Mouse (Mus musculus) embryonic facial prominence, embryonic 12.5 days (tissue): ENCODE data around the gene Dmc1. TPM values are rescaled to one million over a fixed set of nuclear protein-coding genes. Genes with fewer than 3 reads are reported as not detected.

Experiments
- ATAC-seq: fragments of 200-750 bp; cut with Nextera tagmentation; 2 replicates; pipeline ENCODE4 v1.8.0; 2017; ENCODE audit not compliant: insufficient number of reproducible peaks, insufficient read depth, low FRiP score, low TSS enrichment
- H3K27ac ChIP-seq: fragments of 300-500 bp; sonication (generic); 2 replicates; pipeline ENCODE4 v1.5.1; 2016; ENCODE audit warnings: mild to moderate bottlenecking
- H3K27me3 ChIP-seq: fragments of 300-500 bp; sonication (generic); 2 replicates; pipeline ENCODE4 v1.6.1; 2016; ENCODE audit warnings: mild to moderate bottlenecking, moderate library complexity
- H3K36me3 ChIP-seq: fragments of 300-500 bp; sonication (generic); 2 replicates; pipeline ENCODE4 v1.6.1; 2016; ENCODE audit warnings: mild to moderate bottlenecking
- H3K4me1 ChIP-seq: fragments of 300-500 bp; sonication (generic); 2 replicates; pipeline ENCODE4 v1.6.1; 2016
- H3K4me2 ChIP-seq: fragments of 300-500 bp; sonication (generic); replicated peaks from 2 replicates; pipeline ENCODE4 v1.6.1; 2016; ENCODE audit warnings: mild to moderate bottlenecking, moderate library complexity
- H3K4me3 ChIP-seq: fragments of 300-500 bp; sonication (generic); 2 replicates; pipeline ENCODE4 v1.5.1; 2016; ENCODE audit warnings: mild to moderate bottlenecking
- H3K9ac ChIP-seq: fragments of 300-500 bp; sonication (generic); 2 replicates; pipeline ENCODE4 v1.6.1; 2016; ENCODE audit warnings: mild to moderate bottlenecking, moderate library complexity
- H3K9me3 ChIP-seq: fragments of 300-500 bp; sonication (generic); 2 replicates; pipeline ENCODE4 v1.6.1; 2016; ENCODE audit warnings: mild to moderate bottlenecking, moderate library complexity
- WGBS: fragments of 180-500 bp; shearing (Covaris S2); methylation state at CpG from one replicate; pipeline ENCODE4 v1.1.7; 2016; 5-methylcytosine and 5-hydroxymethylcytosine counted together
- polyA plus RNA-seq: library from polyadenylated mRNA; unstranded; fragments of >200 nt; fragmentation: Nextera tagmentation; extraction: Ambion mirVana; gene quantifications from 2 replicates; pipeline ENCODE4 v1.2.1, GENCODE M21; 2016

The Dmc1 gene
- polyA plus RNA-seq, 1 experiment from 2014 or later = 1.5 TPM

DNA sequence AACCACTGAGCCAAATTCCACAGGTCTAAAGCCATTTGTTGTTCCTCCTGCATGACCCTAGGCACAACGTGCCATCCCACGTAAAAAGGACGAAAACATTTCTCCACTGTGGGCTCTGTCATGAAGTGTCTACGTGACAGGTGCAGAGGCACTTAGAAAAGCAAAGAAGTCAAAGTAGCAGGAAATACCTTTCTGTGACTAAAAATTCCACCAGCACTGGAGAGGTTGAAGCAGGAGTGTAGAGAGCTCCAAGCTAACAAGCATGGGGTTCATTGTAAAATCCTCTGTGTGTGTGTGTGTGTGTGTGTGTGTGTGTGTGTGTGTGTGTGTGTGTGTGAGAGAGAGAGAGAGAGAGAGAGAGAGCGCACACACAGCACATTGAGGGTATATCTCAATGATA, 52.3 kb downstream of the Dmc1 start:
- 74% methylated on average over 5 of the region's 5 CpGs for WGBS
- Histone ChIP-seq H3K4me3 (no peak overlapping the region), H3K36me3 (no peaks in the 10 kb centered on the region), H3K27ac (no peak overlapping the region), H3K9me3 (no peaks in the 10 kb centered on the region), H3K4me2 (no peak overlapping the region), H3K9ac (no peak overlapping the region), H3K4me1 (no peaks in the 10 kb centered on the region), H3K27me3 (peaks cover 6% of the 10 kb centered on the region; the same call in 1 of the 2 replicates)
- ATAC-seq = no peak

DNA sequence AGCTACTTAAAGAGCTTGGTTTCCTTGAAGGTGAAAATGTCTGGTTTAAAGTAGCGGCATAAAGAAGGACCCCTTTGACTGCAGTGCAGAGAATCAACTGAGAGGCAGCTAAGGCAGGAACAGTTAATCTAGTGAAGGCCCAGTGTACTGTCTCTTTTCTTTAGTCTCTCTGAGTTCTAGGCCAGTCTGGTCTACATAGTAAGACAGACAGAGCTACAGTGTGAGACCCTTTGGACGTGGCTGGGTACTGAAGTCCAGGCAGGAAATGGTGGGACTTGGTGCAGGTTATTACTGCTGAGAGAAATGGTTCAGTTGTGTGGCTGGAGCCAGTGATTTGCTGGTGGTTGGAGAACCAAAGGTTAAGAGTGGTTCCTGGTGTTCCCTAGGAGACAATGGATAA, 56.7 kb downstream of the Dmc1 start:
- no peak overlapping the region for H3K9ac ChIP-seq
- no peak for ATAC-seq
- WGBS = 94% methylated on average over 2 of the region's 2 CpGs

GRCm38 (mm10) chr15:79547289-79547820, 57.6 kb downstream of the Dmc1 start:
- H3K9ac ChIP-seq = no peak overlapping the region
- peaks cover 17% of the 10 kb centered on the region for H3K4me1 ChIP-seq
- WGBS = 78% methylated on average over 17 of the region's 17 CpGs
- H3K9me3 ChIP-seq = no peaks in the 10 kb centered on the region
- no peak for ATAC-seq
- peaks cover 6% of the 10 kb centered on the region; the same call in 1 of the 2 replicates for H3K27me3 ChIP-seq
- peak overlapping the region; percentile 51 for H3K4me2 ChIP-seq
- H3K36me3 ChIP-seq = peaks cover 21% of the 10 kb centered on the region
- H3K27ac ChIP-seq = peak overlapping the region; percentile 94
- H3K4me3 ChIP-seq = peak overlapping the region; percentile 91

More for the DNA sequence above, 56.7 kb downstream of the Dmc1 start:
- peaks cover 16% of the 10 kb centered on the region for H3K4me1 ChIP-seq
- peaks cover 6% of the 10 kb centered on the region; the same call in 1 of the 2 replicates for H3K27me3 ChIP-seq
- H3K4me3 ChIP-seq = no peak overlapping the region
- no peak overlapping the region for H3K4me2 ChIP-seq
- H3K36me3 ChIP-seq = peaks cover 12% of the 10 kb centered on the region
- no peaks in the 10 kb centered on the region for H3K9me3 ChIP-seq
- H3K27ac ChIP-seq = no peak overlapping the region

DNA sequence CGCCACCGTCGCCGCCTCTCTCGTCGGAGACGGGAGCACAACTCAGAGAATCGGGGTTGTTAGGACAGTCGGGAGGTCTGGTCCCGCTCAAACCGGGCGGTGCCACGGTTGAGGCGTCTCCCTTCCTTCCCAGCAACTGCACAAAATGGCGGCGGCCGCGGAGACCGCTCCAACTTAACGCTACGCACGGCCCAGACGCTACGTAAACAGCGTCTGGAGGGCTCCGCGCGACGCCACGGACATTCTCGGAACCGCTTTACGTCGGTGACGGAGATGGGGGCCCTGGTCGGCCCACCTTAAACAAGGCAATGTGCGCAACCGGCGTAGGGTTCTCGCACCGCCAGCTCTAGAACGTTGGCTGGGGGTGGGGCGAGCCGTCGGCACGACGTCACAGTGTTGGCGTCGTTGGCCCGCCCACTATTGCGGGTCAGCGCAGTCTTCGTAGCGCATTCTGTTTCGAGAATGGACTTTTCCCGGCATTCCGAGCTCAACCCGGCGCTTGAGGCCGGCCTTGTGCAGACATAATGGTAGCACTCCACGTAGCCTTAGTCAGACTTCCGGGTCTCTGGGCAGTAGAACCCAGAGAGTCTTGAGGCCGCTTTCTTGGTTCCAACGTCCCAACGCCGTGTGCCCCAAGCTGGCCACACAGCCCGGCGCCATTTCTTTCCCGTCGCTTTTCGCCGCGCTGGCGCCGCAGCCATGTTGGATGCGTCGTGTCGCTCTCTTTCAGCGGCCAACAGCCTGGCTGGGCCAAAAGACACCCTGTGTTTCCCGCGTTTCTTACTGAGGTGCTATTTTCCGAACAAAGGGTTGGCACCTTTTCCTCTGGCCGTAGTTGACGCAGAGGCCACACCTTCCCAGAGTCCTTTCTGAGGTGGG, 58.3 kb downstream of the Dmc1 start, which contains the start of gene Ddx17:
TSS of gene Ddx17 (minus strand) at position 332 of the 879 bp plus-strand sequence.
- WGBS = 2% methylated on average over 84 of the region's 84 CpGs

GRCm38 (mm10) chr15:79545921-79546399, 58.9 kb downstream of the Dmc1 start:
- Histone ChIP-seq H3K27ac (peak overlapping the region; percentile 94), H3K36me3 (peaks cover 35% of the 10 kb centered on the region), H3K27me3 (peaks cover 6% of the 10 kb centered on the region; the same call in 1 of the 2 replicates), H3K9me3 (no peaks in the 10 kb centered on the region), H3K4me3 (peak overlapping the region; percentile 91), H3K4me1 (peaks cover 17% of the 10 kb centered on the region), H3K9ac (peak overlapping the region; percentile 97), H3K4me2 (peak overlapping the region; percentile 86)
- peak; percentile 52 for ATAC-seq
- under 1% methylated on average over 51 of the region's 52 CpGs for WGBS

More for the DNA sequence above, 58.3 kb downstream of the Dmc1 start, which contains the start of gene Ddx17:
- H3K27ac ChIP-seq = peak within 1 kb of the TSS; percentile 94
- peak within 1 kb of the TSS; percentile 86 for H3K4me2 ChIP-seq
- H3K9ac ChIP-seq = peak within 1 kb of the TSS; percentile 97
- H3K27me3 ChIP-seq = peaks cover 6% of the 10 kb centered on the region; the same call in 1 of the 2 replicates
- H3K4me3 ChIP-seq = peak within 1 kb of the TSS; percentile 91
- no peaks in the 10 kb centered on the region for H3K9me3 ChIP-seq
- peaks cover 28% of the 10 kb centered on the region for H3K36me3 ChIP-seq
- ATAC-seq = peak; percentile 96
- H3K4me1 ChIP-seq = peaks cover 17% of the 10 kb centered on the region

- Histone ChIP-seq H3K9me3 (no peaks in the 10 kb centered on the region), H3K27ac (peak overlapping the region; percentile 94), H3K4me3 (peak overlapping the region; percentile 91), H3K36me3 (peaks cover 40% of the 10 kb centered on the region), H3K9ac (peak overlapping the region; percentile 97), H3K4me1 (peaks cover 17% of the 10 kb centered on the region), H3K4me2 (peak overlapping the region; percentile 86), H3K27me3 (peaks cover 6% of the 10 kb centered on the region; the same call in 1 of the 2 replicates)
- ATAC-seq = no peak
- WGBS = 6% methylated on average over 3 of the region's 3 CpGs
These were observed 59.4 kb downstream of the Dmc1 start for GRCm38 (mm10) chr15:79545496-79545895.

- H3K9ac ChIP-seq = no peak overlapping the region
- ATAC-seq = no peak
- no peaks in the 10 kb centered on the region for H3K9me3 ChIP-seq
- H3K36me3 ChIP-seq = peaks cover 55% of the 10 kb centered on the region
- H3K4me2 ChIP-seq = peak overlapping the region; percentile 86
- 94% methylated on average over 3 of the region's 3 CpGs for WGBS
- no peak overlapping the region for H3K27ac ChIP-seq
- H3K4me3 ChIP-seq = peak overlapping the region; percentile 91; the same call in 1 of the 2 replicates
- peaks cover 17% of the 10 kb centered on the region for H3K4me1 ChIP-seq
- peaks cover 6% of the 10 kb centered on the region; the same call in 1 of the 2 replicates for H3K27me3 ChIP-seq
These were observed 60.9 kb downstream of the Dmc1 start for GRCm38 (mm10) chr15:79543968-79544367.

DNA sequence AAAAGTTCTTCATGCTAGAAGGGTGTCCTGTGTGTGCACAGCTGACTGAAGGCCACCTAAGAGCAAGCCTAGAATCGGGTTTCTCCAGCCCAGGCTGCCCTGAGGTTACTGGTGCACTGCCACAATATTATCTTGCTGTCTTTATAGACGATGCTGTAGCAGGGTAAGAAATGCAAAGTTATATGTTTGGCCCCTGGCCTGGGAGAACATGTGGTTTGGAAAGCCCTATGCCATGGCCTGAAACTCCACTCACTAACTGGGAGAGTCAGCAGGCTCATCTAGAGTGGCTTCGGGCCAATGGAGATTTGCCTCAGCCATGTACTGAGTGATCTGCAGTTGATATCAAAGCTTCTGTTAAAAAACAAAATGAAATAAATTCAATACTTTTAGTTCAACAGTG, 71.1 kb downstream of the Dmc1 start:
- 85% methylated on average over 3 of the region's 3 CpGs for WGBS
- Histone ChIP-seq H3K27me3 (no peaks in the 10 kb centered on the region), H3K4me2 (no peak overlapping the region), H3K9me3 (no peaks in the 10 kb centered on the region), H3K9ac (no peak overlapping the region), H3K36me3 (peaks cover 96% of the 10 kb centered on the region), H3K4me3 (no peak overlapping the region), H3K27ac (no peak overlapping the region), H3K4me1 (0 out of 2 replicates have a peak, but pooled peaks cover 2% of the 10 kb centered on the region)
- no peak for ATAC-seq

DNA sequence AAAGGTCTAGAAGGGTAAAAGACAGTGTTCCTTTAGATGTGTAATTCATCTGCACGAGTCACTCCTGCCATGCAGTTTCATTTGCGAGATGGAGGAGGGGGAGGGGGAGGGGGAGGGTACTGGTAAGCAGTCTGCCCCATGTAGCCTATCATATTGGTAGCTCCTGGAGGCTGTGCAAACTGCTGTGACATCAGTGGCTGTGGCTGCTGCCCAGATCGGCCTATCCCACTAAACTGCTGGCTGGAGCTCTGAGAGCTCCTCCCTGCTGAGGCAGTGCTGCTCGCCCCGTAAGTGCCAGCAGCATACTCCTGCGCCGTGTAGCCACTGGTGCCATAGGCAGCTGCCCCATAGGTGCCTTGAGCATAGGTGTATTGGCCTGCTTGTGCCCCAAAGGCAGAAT, 75.0 kb downstream of the Dmc1 start:
- 78% methylated on average over 7 of the region's 7 CpGs for WGBS
- H3K9ac ChIP-seq = no peak overlapping the region
- H3K9me3 ChIP-seq = no peaks in the 10 kb centered on the region
- H3K4me3 ChIP-seq = no peak overlapping the region
- H3K27ac ChIP-seq = no peak overlapping the region
- no peaks in the 10 kb centered on the region for H3K27me3 ChIP-seq
- no peak for ATAC-seq
- H3K4me2 ChIP-seq = no peak overlapping the region
- 0 out of 2 replicates have a peak, but pooled peaks cover 2% of the 10 kb centered on the region for H3K4me1 ChIP-seq
- H3K36me3 ChIP-seq = peaks cover 86% of the 10 kb centered on the region

GRCm38 (mm10) chr15:79527991-79528639, 76.8 kb downstream of the Dmc1 start:
- H3K27me3 ChIP-seq = no peaks in the 10 kb centered on the region
- H3K36me3 ChIP-seq = peaks cover 69% of the 10 kb centered on the region
- no peak overlapping the region for H3K9ac ChIP-seq
- no peak overlapping the region for H3K4me3 ChIP-seq
- no peak overlapping the region for H3K27ac ChIP-seq
- WGBS = 65% methylated on average over 5 of the region's 5 CpGs
- H3K4me2 ChIP-seq = no peak overlapping the region
- H3K9me3 ChIP-seq = no peaks in the 10 kb centered on the region
- no peak for ATAC-seq
- 0 out of 2 replicates have a peak, but pooled peaks cover 2% of the 10 kb centered on the region for H3K4me1 ChIP-seq

GRCm38 (mm10) chr15:79527192-79527591, 77.7 kb downstream of the Dmc1 start:
- 84% methylated on average over 4 of the region's 4 CpGs for WGBS
- Histone ChIP-seq H3K36me3 (peaks cover 69% of the 10 kb centered on the region), H3K27me3 (no peaks in the 10 kb centered on the region), H3K4me2 (no peak overlapping the region), H3K27ac (no peak overlapping the region), H3K4me1 (0 out of 2 replicates have a peak, but pooled peaks cover 2% of the 10 kb centered on the region), H3K4me3 (no peak overlapping the region), H3K9me3 (no peaks in the 10 kb centered on the region), H3K9ac (no peak overlapping the region)
- no peak for ATAC-seq
